ENCODE assay signal across 29 mouse cellular contexts in the genomic region with DNA sequence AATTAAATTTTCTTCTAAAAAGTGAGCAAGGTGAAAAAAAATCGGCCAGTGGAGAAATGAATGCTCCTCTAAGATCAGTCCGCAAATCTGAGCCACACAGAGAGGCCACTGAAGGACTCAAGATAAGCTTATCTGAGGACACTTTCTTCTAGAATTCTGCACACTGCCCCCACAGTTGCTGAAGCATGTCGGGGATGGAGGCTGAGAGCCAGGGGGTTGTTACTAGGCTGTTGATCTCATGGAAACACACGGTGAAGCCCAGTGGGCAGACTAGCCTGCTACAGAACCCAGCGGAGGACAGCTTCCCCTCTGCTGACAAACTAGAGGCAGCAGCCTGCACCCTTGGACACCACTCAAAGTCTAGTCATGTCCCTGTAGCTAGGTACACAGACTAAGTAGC.
DNase-seq lines count a peak whose midpoint lies in the region; ATAC-seq and TF ChIP-seq lines count a peak whose summit lies in the region.
"Had no signal": no experiment of that assay in that cellular context is flagged by ENCODE, and none has a peak within 500 bp of the region (broad histone marks: within the 10 kb centered on the region; RNA-seq: fewer than 3 reads in every experiment).

No protein-coding gene starts in this region.

- no peaks in the 10 kb centered on the region for H3K36me3 ChIP-seq in liver, embryonic 13.5 days
- no peaks in the 10 kb centered on the region for H3K36me3 ChIP-seq in liver, embryonic 12.5 days
- no peaks in the 10 kb centered on the region for H3K36me3 ChIP-seq in kidney, embryonic 16.5 days (ENCODE audit: insufficient read depth, low read length)
- H3K36me3 ChIP-seq: forebrain, embryonic 12.5 days; heart, embryonic 12.5 days; hindbrain, embryonic 13.5 days; kidney, embryonic 15.5 days; limb, embryonic 10.5 days; limb, embryonic 15.5 days; midbrain, embryonic 13.5 days had no signal

- no peak overlapping the region for H3K9ac ChIP-seq in liver, embryonic 13.5 days
- no peak overlapping the region for H3K9ac ChIP-seq in liver, embryonic 12.5 days
- no peak overlapping the region for H3K9ac ChIP-seq in kidney, embryonic 16.5 days (replicated peaks; ENCODE audit: low read length)
- H3K9ac ChIP-seq: forebrain, embryonic 12.5 days; forebrain, postnatal 0 days; heart, embryonic 12.5 days; hindbrain, embryonic 13.5 days; kidney, embryonic 15.5 days; limb, embryonic 15.5 days; midbrain, embryonic 13.5 days had no signal

- no peak for TF ChIP-seq POLR2A in lung, adult 2 months (IDR thresholded peaks at IDR 0.05; ENCODE audit: borderline replicate concordance, extremely low read depth, low read depth, low read length)

- H3K9me3 ChIP-seq in liver, embryonic 13.5 days (replicated peaks), result no peaks in the 10 kb centered on the region
- no peaks in the 10 kb centered on the region for H3K9me3 ChIP-seq in liver, embryonic 12.5 days (replicated peaks)
- no peaks in the 10 kb centered on the region for H3K9me3 ChIP-seq in kidney, embryonic 16.5 days (ENCODE audit: low read length)
- H3K9me3 ChIP-seq: forebrain, embryonic 12.5 days; heart, embryonic 12.5 days; kidney, embryonic 15.5 days; limb, embryonic 10.5 days; limb, embryonic 15.5 days; megakaryocyte, embryonic 14.5 days; midbrain, embryonic 13.5 days had no signal

- H3K27ac ChIP-seq in liver, embryonic 13.5 days, result no peak overlapping the region
- H3K27ac ChIP-seq in liver, embryonic 12.5 days, result no peak overlapping the region
- H3K27ac ChIP-seq in kidney, embryonic 16.5 days (ENCODE audit: low read length), result no peak overlapping the region
- H3K27ac ChIP-seq: forebrain, embryonic 12.5 days; hindbrain, embryonic 13.5 days; kidney, embryonic 15.5 days; layer of hippocampus, adult 2 months; limb, embryonic 10.5 days; limb, embryonic 15.5 days; midbrain, embryonic 13.5 days had no signal

- DNase-seq in liver, embryonic 13.5 days, result peak; percentile 12
- DNase-seq in lung, adult 2 months, result no peak
- DNase-seq: adrenal gland, postnatal 10 days; cerebellum, adult 18-20 months; cerebellum, postnatal 10 days; forebrain, postnatal 0 days; gastrocnemius, postnatal 10 days; heart, postnatal 4 days; lung, postnatal 36 days; thymus, adult 18-20 months; thymus, postnatal 36 days had no signal

- no peak for TF ChIP-seq CTCF in lung, adult 2 months (IDR thresholded peaks at IDR 0.05; ENCODE audit: insufficient read depth, low read length)

- H3K27me3 ChIP-seq in liver, embryonic 13.5 days, result 0 out of 2 replicates have a peak, but pooled peaks cover 13% of the 10 kb centered on the region
- peaks cover 11% of the 10 kb centered on the region for H3K27me3 ChIP-seq in liver, embryonic 12.5 days (replicated peaks)
- no peaks in the 10 kb centered on the region for H3K27me3 ChIP-seq in kidney, embryonic 16.5 days (ENCODE audit: insufficient read depth, low read length)
- H3K27me3 ChIP-seq: forebrain, embryonic 12.5 days; heart, embryonic 12.5 days; hindbrain, embryonic 13.5 days; kidney, embryonic 15.5 days; limb, embryonic 15.5 days; midbrain, embryonic 13.5 days had no signal

- no peak for ATAC-seq in liver, embryonic 13.5 days (ENCODE audit: low read depth)
- no peak for ATAC-seq in liver, embryonic 12.5 days
- ATAC-seq in common myeloid progenitor, adult 5-6 weeks (replicated peaks; ENCODE audit: low read depth, poor library complexity, severe bottlenecking), result 0 out of 2 replicates have a peak, but pooled peaks have one; percentile 18
- peak; percentile 87 for ATAC-seq in megakaryocyte progenitor cell, adult 5-6 weeks (replicated peaks; ENCODE audit: poor library complexity)
- ATAC-seq in erythroid progenitor cell, adult 5-6 weeks (replicated peaks; ENCODE audit: low FRiP score, poor library complexity, severe bottlenecking), result no peak
- no peak for ATAC-seq in kidney, embryonic 16.5 days (ENCODE audit: low FRiP score, low TSS enrichment)
- ATAC-seq: CD4-positive, CD25-positive, alpha-beta regulatory T cell, adult 4 months; forebrain, postnatal 0 days; intestine, embryonic 16.5 days; midbrain, embryonic 13.5 days; Patski had no signal

- WGBS in liver, embryonic 13.5 days (ENCODE audit: insufficient replicate concordance), result 22% methylated on average over 5 of the region's 5 CpGs
- 13% methylated on average over 5 of the region's 5 CpGs for WGBS in liver, embryonic 12.5 days (ENCODE audit: insufficient replicate concordance)
- 62% methylated on average over 5 of the region's 5 CpGs for WGBS in kidney, embryonic 16.5 days
- WGBS in lung, adult 2 months, result 58% methylated on average over 5 of the region's 5 CpGs

- H3K4me2 ChIP-seq in liver, embryonic 13.5 days, result no peak overlapping the region
- no peak overlapping the region for H3K4me2 ChIP-seq in liver, embryonic 12.5 days
- no peak overlapping the region for H3K4me2 ChIP-seq in kidney, embryonic 16.5 days (replicated peaks; ENCODE audit: low read depth, low read length)
- H3K4me2 ChIP-seq: forebrain, embryonic 12.5 days; heart, embryonic 12.5 days; hindbrain, embryonic 13.5 days; kidney, embryonic 15.5 days; limb, embryonic 15.5 days; midbrain, embryonic 13.5 days had no signal

- H3K4me1 ChIP-seq in liver, embryonic 13.5 days (replicated peaks), result 0 out of 2 replicates have a peak, but pooled peaks cover 5% of the 10 kb centered on the region
- peaks cover 6% of the 10 kb centered on the region; the same call in 1 of the 2 replicates for H3K4me1 ChIP-seq in liver, embryonic 12.5 days
- no peaks in the 10 kb centered on the region for H3K4me1 ChIP-seq in kidney, embryonic 16.5 days (ENCODE audit: insufficient read depth, low read length)
- H3K4me1 ChIP-seq in lung, adult 2 months (ENCODE audit: control insufficient read depth, insufficient read depth, low read length), result no peaks in the 10 kb centered on the region
- H3K4me1 ChIP-seq: forebrain, embryonic 12.5 days; hindbrain, embryonic 13.5 days; kidney, embryonic 15.5 days; limb, embryonic 10.5 days; limb, embryonic 15.5 days; megakaryocyte, embryonic 14.5 days; midbrain, embryonic 13.5 days had no signal

- no peak overlapping the region for H3K4me3 ChIP-seq in liver, embryonic 13.5 days (replicated peaks)
- no peak overlapping the region for H3K4me3 ChIP-seq in liver, embryonic 12.5 days
- H3K4me3 ChIP-seq in kidney, embryonic 16.5 days (ENCODE audit: low read length), result no peak overlapping the region
- H3K4me3 ChIP-seq in lung, adult 2 months (replicated peaks; ENCODE audit: extremely low read depth, low read depth, low read length), result no peak overlapping the region
- H3K4me3 ChIP-seq: erythroblast, embryonic 14.5 days; forebrain, embryonic 12.5 days; heart, embryonic 12.5 days; hindbrain, embryonic 13.5 days; kidney, embryonic 15.5 days; layer of hippocampus, adult 2 months; limb, embryonic 10.5 days; limb, embryonic 15.5 days; megakaryocyte, embryonic 14.5 days; midbrain, embryonic 13.5 days had no signal

Comparison
In these comparisons a context has a peak if more than half of its experiments do, and no peak if none do; other contexts are left out.
1. ATAC-seq: peak in common myeloid progenitor, adult 5-6 weeks (single experiment) and megakaryocyte progenitor cell, adult 5-6 weeks (single experiment); none in liver, embryonic 13.5 days (single experiment), liver, embryonic 12.5 days (single experiment), erythroid progenitor cell, adult 5-6 weeks (single experiment) and kidney, embryonic 16.5 days (single experiment).